Mouse (Mus musculus) embryonic fibroblast, embryonic 13.5 days (primary cell): Measurements from ENCODE around the gene Usp47.

Experiments
- CTCF ChIP-seq: IDR thresholded peaks from 2 replicates; pipeline ENCODE4 v1.5.1; 2011; ENCODE audit warnings: mild to moderate bottlenecking, control low read depth, low read length, moderate library complexity, borderline replicate concordance; ENCODE audit not compliant: insufficient read depth
- POLR2A ChIP-seq: IDR thresholded peaks from 2 replicates; pipeline ENCODE4 v1.6.1; 2011; ENCODE audit warnings: low read depth, mild to moderate bottlenecking, control low read depth, low read length, moderate library complexity

DNA sequence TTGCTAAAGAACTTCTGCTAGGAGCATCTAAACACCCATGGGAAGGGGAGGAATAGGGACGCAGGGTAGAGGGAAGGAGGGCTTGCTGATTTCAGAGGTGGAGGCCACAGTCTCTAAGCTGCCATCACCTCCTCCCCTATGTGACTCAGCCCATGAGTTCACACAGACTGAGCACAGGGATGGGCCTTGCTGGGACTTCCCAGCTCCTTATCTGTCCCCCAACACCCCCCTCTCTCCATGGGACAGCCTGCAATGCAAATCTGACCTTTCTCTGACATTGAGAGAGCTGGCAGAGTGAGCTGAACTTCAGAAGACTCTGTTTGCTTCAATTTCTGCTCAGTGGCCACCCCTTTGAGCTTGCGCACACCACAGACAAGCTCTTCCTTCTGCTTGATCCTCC, 117.4 kb downstream of the Usp47 start:
- TF ChIP-seq CTCF (no peak), POLR2A (no peak)
